In the genomic region with DNA sequence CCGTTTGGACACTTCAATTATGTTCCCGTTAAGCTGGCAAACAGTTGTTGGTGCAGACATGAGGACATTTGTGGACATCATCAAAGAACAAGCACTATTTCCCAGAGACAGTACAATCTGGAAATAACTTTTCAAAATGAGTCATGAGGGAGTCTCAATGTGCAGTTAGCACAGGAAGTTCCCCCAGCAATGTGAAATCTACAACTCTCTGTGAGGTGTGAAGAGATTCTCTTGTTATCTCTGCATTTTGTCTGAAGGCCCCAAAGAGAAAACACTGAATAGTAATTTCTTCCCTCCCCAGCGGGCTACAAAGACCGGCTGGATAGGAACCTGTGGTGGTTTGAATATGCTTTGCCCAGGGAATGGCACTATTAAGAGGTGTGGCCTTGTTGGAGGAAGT, we compare ENCODE assay signal across 16 mouse cellular contexts.
"Had no signal": no experiment of that assay in that cellular context is flagged by ENCODE, and none has a peak within 500 bp of the region (broad histone marks: within the 10 kb centered on the region; RNA-seq: fewer than 3 reads in every experiment).

No protein-coding gene starts in this region.

- DNase-seq: kidney, adult 8-10 months; kidney, postnatal 36 days; layer of hippocampus, adult 9-11 months; layer of hippocampus, postnatal 36 days; left cerebral cortex, postnatal 4 days; lung, adult 2 months; lung, postnatal 36 days; thymus, adult 2 months; thymus, postnatal 25 days had no signal

- H3K9ac ChIP-seq: limb, embryonic 13.5 days; liver, embryonic 15.5 days; stomach, embryonic 15.5 days had no signal

- H3K9me3 ChIP-seq: limb, embryonic 13.5 days; liver, embryonic 15.5 days; midbrain, embryonic 10.5 days; stomach, embryonic 15.5 days had no signal

- H3K36me3 ChIP-seq: limb, embryonic 13.5 days; liver, embryonic 15.5 days; midbrain, embryonic 10.5 days; stomach, embryonic 15.5 days had no signal

- H3K4me1 ChIP-seq: stomach, embryonic 15.5 days had no signal

- H3K27me3 ChIP-seq: limb, embryonic 13.5 days; liver, embryonic 15.5 days; stomach, embryonic 15.5 days had no signal

- H3K27ac ChIP-seq: limb, embryonic 13.5 days; liver, embryonic 15.5 days; midbrain, embryonic 10.5 days; stomach, embryonic 15.5 days had no signal

- ATAC-seq: intestine, postnatal 0 days; lung, postnatal 0 days; midbrain, embryonic 16.5 days had no signal

- H3K4me3 ChIP-seq: limb, embryonic 13.5 days; liver, embryonic 15.5 days; midbrain, embryonic 10.5 days; stomach, embryonic 15.5 days had no signal

- H3K4me2 ChIP-seq: limb, embryonic 13.5 days; liver, embryonic 15.5 days; stomach, embryonic 15.5 days had no signal
